Mouse (Mus musculus) heart, adult 9 months (tissue): Measurements from ENCODE around the gene Bst1.

Experiments
- DNase-seq, 2 experiments: peaks; one replicate each; pipeline ENCODE4 v3.0.0; 2022; ENCODE audit warnings: low spot score in 2 of 2

The Bst1 gene

GRCm38 (mm10) chr5:43855769-43856168 is 37.1 kb downstream of the Bst1 start:
- peak; percentile 22 to 62 for DNase-seq

DNA sequence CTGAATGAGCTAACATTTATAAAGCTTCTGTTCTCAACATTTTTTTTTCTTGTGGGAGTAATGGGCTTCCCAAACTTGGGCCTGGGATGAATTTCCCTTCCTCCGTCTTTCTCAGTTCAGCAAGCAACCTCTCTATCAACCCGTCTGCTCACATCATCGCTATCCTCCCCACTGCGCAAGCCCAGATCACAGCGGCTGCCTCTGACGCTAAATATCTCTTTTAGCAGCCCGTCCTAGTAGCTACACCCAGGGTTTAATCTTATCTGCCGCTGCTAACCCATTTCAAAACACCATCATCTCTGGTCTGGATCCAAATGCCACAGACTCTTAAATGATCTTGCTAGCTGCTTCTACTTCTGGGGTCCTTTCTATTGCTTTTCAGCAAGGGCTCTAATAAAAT is 41.0 kb downstream of the Bst1 start:
- no peak for DNase-seq

GRCm38 (mm10) chr5:43860096-43860495 is 41.4 kb downstream of the Bst1 start:
- no peak for DNase-seq

- no peak for DNase-seq
Observed at GRCm38 (mm10) chr5:43860670-43861431, 42.2 kb downstream of the Bst1 start.

GRCm38 (mm10) chr5:43863642-43864041 is 45.0 kb downstream of the Bst1 start:
- no peak for DNase-seq

GRCm38 (mm10) chr5:43865316-43865715 is 46.6 kb downstream of the Bst1 start:
- DNase-seq = peak in 1 of 2 experiments; percentile 20

- no peak for DNase-seq
Observed at GRCm38 (mm10) chr5:43868253-43868652, 49.6 kb downstream of the Bst1 start, which contains the start of gene Cd38. Cd38 (plus strand) TSS chr5:43868553.

DNA sequence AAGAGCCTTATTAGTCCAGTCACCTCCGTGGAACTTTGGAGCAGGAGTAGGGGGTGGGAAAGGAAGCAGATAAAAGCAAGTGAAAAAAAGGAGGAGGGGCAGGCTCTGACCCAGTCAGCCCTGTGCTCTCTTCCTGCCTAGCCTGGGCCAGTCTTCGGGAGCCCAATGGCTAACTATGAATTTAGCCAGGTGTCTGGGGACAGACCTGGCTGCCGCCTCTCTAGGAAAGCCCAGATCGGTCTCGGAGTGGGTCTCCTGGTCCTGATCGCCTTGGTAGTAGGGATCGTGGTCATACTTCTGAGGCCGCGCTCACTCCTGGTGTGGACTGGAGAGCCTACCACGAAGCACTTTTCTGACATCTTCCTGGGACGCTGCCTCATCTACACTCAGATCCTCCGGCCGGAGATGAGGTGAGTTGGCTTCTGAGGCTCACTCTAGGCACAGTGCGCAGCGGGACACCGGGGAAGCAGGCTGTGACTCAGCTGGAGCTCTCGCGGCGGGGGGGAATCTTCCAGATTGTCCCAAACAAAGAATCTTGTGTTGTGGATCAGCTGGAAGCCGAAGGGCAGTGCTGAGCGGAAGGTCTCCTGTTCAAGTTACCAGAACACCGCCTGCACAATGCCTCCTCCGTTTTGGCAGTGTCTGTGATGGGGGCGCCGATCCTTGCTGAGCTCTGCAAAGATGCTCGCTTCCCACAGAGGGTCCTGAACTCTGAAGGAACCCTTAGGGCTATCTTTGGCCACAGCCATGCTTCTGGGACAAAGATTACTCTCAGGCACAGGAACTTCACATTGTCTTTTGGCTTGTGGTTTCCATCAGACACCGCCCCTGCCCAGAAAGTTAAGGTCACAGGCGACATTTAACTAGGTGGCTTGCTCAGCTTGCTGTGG is 50.3 kb downstream of the Bst1 start:
- DNase-seq = peak; percentile 55 to 57

- DNase-seq = no peak
Observed at GRCm38 (mm10) chr5:43871845-43872244, 53.2 kb downstream of the Bst1 start.

DNA sequence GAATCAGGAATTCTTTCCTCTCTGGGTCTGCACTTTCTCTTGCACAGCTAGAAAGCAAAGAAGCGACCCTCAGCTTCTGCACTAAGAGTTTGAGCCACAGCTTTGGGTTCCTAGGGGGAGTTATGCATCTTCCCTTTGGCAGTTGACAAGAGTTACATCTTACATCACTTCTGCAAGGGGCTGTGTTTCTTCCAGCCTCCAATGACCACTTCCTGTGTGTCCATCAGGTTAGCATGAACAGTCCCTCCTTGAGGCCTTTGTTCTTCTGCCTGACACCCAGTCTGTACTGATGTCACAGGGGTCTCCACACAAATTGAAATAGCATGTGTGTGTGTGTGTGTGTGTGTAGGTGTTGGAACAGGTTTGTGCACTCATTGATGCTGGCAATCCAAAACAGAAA is 54.0 kb downstream of the Bst1 start:
- no peak for DNase-seq

DNA sequence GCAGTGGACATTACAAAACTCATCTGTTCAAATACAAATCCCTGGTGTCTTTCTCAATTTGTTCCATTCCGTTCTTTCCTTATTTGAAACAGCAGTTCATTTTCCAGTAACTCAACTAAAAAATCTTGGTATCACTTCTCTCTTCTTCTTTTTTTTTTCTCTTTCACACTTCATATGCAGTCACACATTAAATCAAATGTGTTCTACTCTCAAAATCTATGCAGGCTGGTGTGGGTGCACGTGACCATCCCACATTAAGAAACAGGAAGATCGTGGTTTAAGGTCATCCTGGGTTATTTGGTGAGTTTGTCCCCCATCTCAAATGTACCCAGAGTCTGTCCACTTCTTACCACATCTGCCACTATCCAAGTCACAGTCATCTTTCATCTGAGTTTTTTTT is 63.3 kb downstream of the Bst1 start:
- DNase-seq = peak; percentile 17 to 44

- peak in 1 of 2 experiments; percentile 31 for DNase-seq
Observed at GRCm38 (mm10) chr5:43885060-43885820, 66.6 kb downstream of the Bst1 start.

- no peak for DNase-seq
Observed at GRCm38 (mm10) chr5:43892386-43892785, 73.7 kb downstream of the Bst1 start.
